Mouse (Mus musculus): ENCODE results near the gene Fxyd1. TPM values are rescaled to one million over a fixed set of nuclear protein-coding genes. Genes with fewer than 3 reads are reported as not detected.

Fxyd1 gene
- polyA plus RNA-seq, 1 experiment: not detected

GRCm38 (mm10) chr7:31057730-31058129 lies 731 bp upstream of the Fxyd1 start:
- Histone ChIP-seq H3K4me1 (ENCODE audit: control insufficient read depth, insufficient read depth, low read length) (peaks cover 12% of the 10 kb centered on the region), H3K27ac (ENCODE audit: insufficient read depth, low read depth, low read length) (no peak overlapping the region), H3K4me3 (ENCODE audit: insufficient read depth, low read depth, low read length) (no peak overlapping the region)
- TF ChIP-seq CTCF (IDR thresholded peaks at IDR 0.05; ENCODE audit: insufficient read depth, low read depth, low read length) (no peak), POLR2A (IDR thresholded peaks at IDR 0.05; ENCODE audit: insufficient read depth, low read depth, low read length) (no peak)
- 86% methylated on average over 5 of the region's 5 CpGs for WGBS

- WGBS: 89% methylated on average over 7 of the region's 7 CpGs
- Histone ChIP-seq H3K27ac (ENCODE audit: insufficient read depth, low read depth, low read length) (no peak overlapping the region), H3K4me3 (ENCODE audit: insufficient read depth, low read depth, low read length) (no peak overlapping the region), H3K4me1 (ENCODE audit: control insufficient read depth, insufficient read depth, low read length) (peaks cover 24% of the 10 kb centered on the region)
- no peak for TF ChIP-seq POLR2A (IDR thresholded peaks at IDR 0.05; ENCODE audit: insufficient read depth, low read depth, low read length)
- no peak for TF ChIP-seq CTCF (IDR thresholded peaks at IDR 0.05; ENCODE audit: insufficient read depth, low read depth, low read length)
Observed at GRCm38 (mm10) chr7:31056448-31056847, 551 bp downstream of the Fxyd1 start.

- 81% methylated on average over 3 of the region's 4 CpGs for WGBS
- no peak overlapping the region for H3K4me3 ChIP-seq (ENCODE audit: insufficient read depth, low read depth, low read length)
- TF ChIP-seq POLR2A (IDR thresholded peaks at IDR 0.05; ENCODE audit: insufficient read depth, low read depth, low read length): no peak
- TF ChIP-seq CTCF (IDR thresholded peaks at IDR 0.05; ENCODE audit: insufficient read depth, low read depth, low read length): no peak
- H3K4me1 ChIP-seq (ENCODE audit: control insufficient read depth, insufficient read depth, low read length): peaks cover 29% of the 10 kb centered on the region
- no peak overlapping the region for H3K27ac ChIP-seq (ENCODE audit: insufficient read depth, low read depth, low read length)
Observed at GRCm38 (mm10) chr7:31055883-31056282, 1.1 kb downstream of the Fxyd1 start.

GRCm38 (mm10) chr7:31055354-31055824 lies 1.6 kb downstream of the Fxyd1 start:
- TF ChIP-seq CTCF (IDR thresholded peaks at IDR 0.05; ENCODE audit: insufficient read depth, low read depth, low read length) (no peak), POLR2A (IDR thresholded peaks at IDR 0.05; ENCODE audit: insufficient read depth, low read depth, low read length) (no peak)
- Histone ChIP-seq H3K27ac (ENCODE audit: insufficient read depth, low read depth, low read length) (no peak overlapping the region), H3K4me1 (ENCODE audit: control insufficient read depth, insufficient read depth, low read length) (peaks cover 32% of the 10 kb centered on the region), H3K4me3 (ENCODE audit: insufficient read depth, low read depth, low read length) (peak overlapping the region; percentile 25; the same call in 1 of the 2 replicates)
- 38% methylated on average over 10 of the region's 10 CpGs for WGBS

- Histone ChIP-seq H3K4me3 (ENCODE audit: insufficient read depth, low read depth, low read length) (peak overlapping the region; percentile 25), H3K27ac (ENCODE audit: insufficient read depth, low read depth, low read length) (peak overlapping the region; percentile 66), H3K4me1 (ENCODE audit: control insufficient read depth, insufficient read depth, low read length) (peaks cover 37% of the 10 kb centered on the region)
- 69% methylated on average over 11 of the region's 11 CpGs for WGBS
- TF ChIP-seq POLR2A (IDR thresholded peaks at IDR 0.05; ENCODE audit: insufficient read depth, low read depth, low read length) (no peak), CTCF (IDR thresholded peaks at IDR 0.05; ENCODE audit: insufficient read depth, low read depth, low read length) (no peak)
Observed at GRCm38 (mm10) chr7:31054661-31055320, 2.2 kb downstream of the Fxyd1 start.

- TF ChIP-seq CTCF (IDR thresholded peaks at IDR 0.05; ENCODE audit: insufficient read depth, low read depth, low read length) (no peak), POLR2A (IDR thresholded peaks at IDR 0.05; ENCODE audit: insufficient read depth, low read depth, low read length) (no peak)
- peak overlapping the region; percentile 66; the same call in 1 of the 2 replicates for H3K27ac ChIP-seq (ENCODE audit: insufficient read depth, low read depth, low read length)
- H3K4me3 ChIP-seq (ENCODE audit: insufficient read depth, low read depth, low read length): 0 out of 2 replicates have a peak overlapping the region, but pooled peaks have one; percentile 15
- WGBS: 51% methylated on average over 10 of the region's 10 CpGs
- peaks cover 37% of the 10 kb centered on the region for H3K4me1 ChIP-seq (ENCODE audit: control insufficient read depth, insufficient read depth, low read length)
Observed at GRCm38 (mm10) chr7:31053882-31054447, 3.0 kb downstream of the Fxyd1 start.

GRCm38 (mm10) chr7:31052636-31053434 lies 4.2 kb downstream of the Fxyd1 start:
- 0 out of 2 replicates have a peak overlapping the region, but pooled peaks have one; percentile 0 for H3K4me3 ChIP-seq (ENCODE audit: insufficient read depth, low read depth, low read length)
- TF ChIP-seq POLR2A (IDR thresholded peaks at IDR 0.05; ENCODE audit: insufficient read depth, low read depth, low read length) (no peak), CTCF (IDR thresholded peaks at IDR 0.05; ENCODE audit: insufficient read depth, low read depth, low read length) (no peak)
- peaks cover 37% of the 10 kb centered on the region for H3K4me1 ChIP-seq (ENCODE audit: control insufficient read depth, insufficient read depth, low read length)
- H3K27ac ChIP-seq (ENCODE audit: insufficient read depth, low read depth, low read length): no peak overlapping the region
- WGBS: 12% methylated on average over 34 of the region's 34 CpGs

- 0 out of 2 replicates have a peak overlapping the region, but pooled peaks have one; percentile 0 for H3K4me3 ChIP-seq (ENCODE audit: insufficient read depth, low read depth, low read length)
- TF ChIP-seq CTCF (IDR thresholded peaks at IDR 0.05; ENCODE audit: insufficient read depth, low read depth, low read length): no peak
- no peak for TF ChIP-seq POLR2A (IDR thresholded peaks at IDR 0.05; ENCODE audit: insufficient read depth, low read depth, low read length)
- WGBS: 11% methylated on average over 22 of the region's 22 CpGs
- H3K4me1 ChIP-seq (ENCODE audit: control insufficient read depth, insufficient read depth, low read length): peaks cover 37% of the 10 kb centered on the region
- no peak overlapping the region for H3K27ac ChIP-seq (ENCODE audit: insufficient read depth, low read depth, low read length)
Observed at GRCm38 (mm10) chr7:31052251-31052635, 4.8 kb downstream of the Fxyd1 start.
